Mouse (Mus musculus): ENCODE data around the gene Mlxip. TPM values are rescaled to one million over a fixed set of nuclear protein-coding genes. Genes with fewer than 3 reads are reported as not detected.
A peak's percentile ranks its signal among the peaks of the same experiment; 100 is the strongest.

Mlxip gene
- total RNA-seq, 2 experiments from 2014 or later = 22.3 to 22.7 TPM

GRCm38 (mm10) chr5:123381968-123382367, 12.6 kb upstream of the Mlxip start:
- DNase-seq (ENCODE audit: low spot score in 2 of 2) = no peak

- no peak for DNase-seq (ENCODE audit: low spot score in 2 of 2)
Observed at GRCm38 (mm10) chr5:123382686-123383085, 11.9 kb upstream of the Mlxip start.

- no peak for DNase-seq (ENCODE audit: low spot score in 2 of 2)
Observed at GRCm38 (mm10) chr5:123388452-123388851, 6.1 kb upstream of the Mlxip start.

- no peak for DNase-seq (ENCODE audit: low spot score in 2 of 2)
Observed at GRCm38 (mm10) chr5:123390536-123391441, 3.8 kb upstream of the Mlxip start.

- peak; percentile 64 to 75 for DNase-seq (ENCODE audit: low spot score in 2 of 2)
Observed at GRCm38 (mm10) chr5:123391442-123391809, 3.2 kb upstream of the Mlxip start.

GRCm38 (mm10) chr5:123393786-123394302, 754 bp upstream of the Mlxip start:
- DNase-seq (ENCODE audit: low spot score in 2 of 2) = no peak

GRCm38 (mm10) chr5:123394957-123395881, 621 bp downstream of the Mlxip start:
- no peak for DNase-seq (ENCODE audit: low spot score in 2 of 2)

- DNase-seq (ENCODE audit: low spot score in 2 of 2) = no peak
Observed at GRCm38 (mm10) chr5:123396901-123397464, 2.4 kb downstream of the Mlxip start.

- DNase-seq (ENCODE audit: low spot score in 2 of 2) = no peak
Observed at GRCm38 (mm10) chr5:123397786-123398185, 3.2 kb downstream of the Mlxip start.

- DNase-seq (ENCODE audit: low spot score in 2 of 2) = no peak
Observed at GRCm38 (mm10) chr5:123398856-123399498, 4.4 kb downstream of the Mlxip start.

- DNase-seq (ENCODE audit: low spot score in 2 of 2) = no peak
Observed at GRCm38 (mm10) chr5:123404480-123404879, 9.9 kb downstream of the Mlxip start.

- DNase-seq (ENCODE audit: low spot score in 2 of 2) = no peak
Observed at GRCm38 (mm10) chr5:123406952-123407351, 12.4 kb downstream of the Mlxip start.

- DNase-seq (ENCODE audit: low spot score in 2 of 2) = no peak
Observed at GRCm38 (mm10) chr5:123408176-123408575, 13.6 kb downstream of the Mlxip start.

- no peak for DNase-seq (ENCODE audit: low spot score in 2 of 2)
Observed at GRCm38 (mm10) chr5:123412193-123412592, 17.6 kb downstream of the Mlxip start.

GRCm38 (mm10) chr5:123413866-123414363, 19.3 kb downstream of the Mlxip start:
- DNase-seq (ENCODE audit: low spot score in 2 of 2) = no peak

- no peak for DNase-seq (ENCODE audit: low spot score in 2 of 2)
Observed at GRCm38 (mm10) chr5:123416149-123416548, 21.6 kb downstream of the Mlxip start.

- DNase-seq (ENCODE audit: low spot score in 2 of 2) = no peak
Observed at GRCm38 (mm10) chr5:123416566-123417518, 22.2 kb downstream of the Mlxip start.

GRCm38 (mm10) chr5:123423885-123424284, 29.3 kb downstream of the Mlxip start:
- no peak for DNase-seq (ENCODE audit: low spot score in 2 of 2)

- no peak for DNase-seq (ENCODE audit: low spot score in 2 of 2)
Observed at GRCm38 (mm10) chr5:123427556-123427955, 33.0 kb downstream of the Mlxip start.

Data from layer of hippocampus, postnatal 10 days (tissue).